ENCODE assay signal across 22 mouse cellular contexts in the genomic region with DNA sequence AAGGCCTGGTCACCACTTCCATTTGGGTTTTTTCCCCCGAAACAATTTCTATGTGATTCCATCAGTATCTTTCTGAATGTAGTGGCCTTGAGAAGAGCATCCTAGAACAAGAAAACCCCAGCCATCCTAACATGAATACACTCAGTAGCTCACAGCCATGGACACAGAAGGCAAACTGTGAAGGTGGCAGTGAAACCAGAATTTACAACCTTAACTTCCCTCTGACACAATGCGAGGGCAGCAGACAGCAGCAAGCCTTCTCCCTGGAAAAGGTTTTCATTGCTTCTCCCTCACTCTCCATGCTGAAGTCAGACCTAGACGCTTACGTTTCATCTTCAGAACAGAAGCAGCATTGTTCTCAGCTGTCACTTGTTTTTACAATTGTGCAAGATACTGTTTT.
A peak's percentile ranks its signal among the peaks of the same experiment; 100 is the strongest.
DNase-seq lines count a peak whose midpoint lies in the region; ATAC-seq and TF ChIP-seq lines count a peak whose summit lies in the region.
"Had no signal": no experiment of that assay in that cellular context is flagged by ENCODE, and none has a peak within 500 bp of the region (broad histone marks: within the 10 kb centered on the region; RNA-seq: fewer than 3 reads in every experiment).

No protein-coding gene starts in this region.

- no peaks in the 10 kb centered on the region for H3K27me3 ChIP-seq in forebrain, embryonic 15.5 days
- H3K27me3 ChIP-seq in forebrain, embryonic 12.5 days: no peaks in the 10 kb centered on the region
- H3K27me3 ChIP-seq in hindbrain, embryonic 12.5 days: no peaks in the 10 kb centered on the region
- no peaks in the 10 kb centered on the region for H3K27me3 ChIP-seq in hindbrain, postnatal 0 days (ENCODE audit: insufficient read depth, low read length)
- no peaks in the 10 kb centered on the region for H3K27me3 ChIP-seq in embryonic facial prominence, embryonic 10.5 days (replicated peaks; ENCODE audit: low read depth, poor library complexity, severe bottlenecking)
- H3K27me3 ChIP-seq: limb, embryonic 15.5 days; liver, embryonic 15.5 days; stomach, embryonic 15.5 days had no signal

- no peak for ATAC-seq in forebrain, embryonic 15.5 days (replicated peaks)
- no peak for ATAC-seq in forebrain, embryonic 12.5 days (ENCODE audit: low FRiP score)
- ATAC-seq in hindbrain, embryonic 12.5 days (ENCODE audit: low FRiP score): no peak
- ATAC-seq in hindbrain, postnatal 0 days: no peak
- ATAC-seq in megakaryocyte, adult 5-6 weeks (ENCODE audit: poor library complexity, severe bottlenecking): 0 out of 2 replicates have a peak, but pooled peaks have one; percentile 3

- TF ChIP-seq CTCF in hindbrain, postnatal 0 days (IDR thresholded peaks at IDR 0.05; ENCODE audit: low read depth): no peak

- H3K4me1 ChIP-seq in forebrain, embryonic 15.5 days: peaks cover 34% of the 10 kb centered on the region
- peaks cover 24% of the 10 kb centered on the region for H3K4me1 ChIP-seq in forebrain, embryonic 12.5 days
- peaks cover 20% of the 10 kb centered on the region for H3K4me1 ChIP-seq in hindbrain, embryonic 12.5 days
- H3K4me1 ChIP-seq in hindbrain, postnatal 0 days (ENCODE audit: insufficient read depth, low read length): no peaks in the 10 kb centered on the region
- peaks cover 51% of the 10 kb centered on the region for H3K4me1 ChIP-seq in embryonic facial prominence, embryonic 10.5 days

- H3K36me3 ChIP-seq in forebrain, embryonic 15.5 days: no peaks in the 10 kb centered on the region
- H3K36me3 ChIP-seq in forebrain, embryonic 12.5 days (replicated peaks): no peaks in the 10 kb centered on the region
- no peaks in the 10 kb centered on the region for H3K36me3 ChIP-seq in hindbrain, embryonic 12.5 days
- H3K36me3 ChIP-seq in hindbrain, postnatal 0 days (ENCODE audit: insufficient read depth, low read length): no peaks in the 10 kb centered on the region
- H3K36me3 ChIP-seq in embryonic facial prominence, embryonic 10.5 days (replicated peaks): no peaks in the 10 kb centered on the region
- H3K36me3 ChIP-seq: limb, embryonic 15.5 days; liver, embryonic 15.5 days; stomach, embryonic 15.5 days had no signal

- H3K4me2 ChIP-seq in forebrain, embryonic 15.5 days (replicated peaks): no peak overlapping the region
- H3K4me2 ChIP-seq in forebrain, embryonic 12.5 days: no peak overlapping the region
- H3K4me2 ChIP-seq in hindbrain, embryonic 12.5 days (replicated peaks): no peak overlapping the region
- no peak overlapping the region for H3K4me2 ChIP-seq in hindbrain, postnatal 0 days (ENCODE audit: low read depth, low read length)
- H3K4me2 ChIP-seq: limb, embryonic 15.5 days; liver, embryonic 15.5 days; stomach, embryonic 15.5 days had no signal

- no peaks in the 10 kb centered on the region for H3K9me3 ChIP-seq in forebrain, embryonic 15.5 days
- H3K9me3 ChIP-seq in forebrain, embryonic 12.5 days: no peaks in the 10 kb centered on the region
- H3K9me3 ChIP-seq in hindbrain, embryonic 12.5 days (replicated peaks): no peaks in the 10 kb centered on the region
- no peaks in the 10 kb centered on the region for H3K9me3 ChIP-seq in hindbrain, postnatal 0 days (ENCODE audit: low read length)
- no peaks in the 10 kb centered on the region for H3K9me3 ChIP-seq in embryonic facial prominence, embryonic 10.5 days
- H3K9me3 ChIP-seq: limb, embryonic 15.5 days; liver, embryonic 15.5 days; stomach, embryonic 15.5 days had no signal

- no peak overlapping the region for H3K9ac ChIP-seq in forebrain, embryonic 15.5 days (replicated peaks)
- H3K9ac ChIP-seq in forebrain, embryonic 12.5 days: no peak overlapping the region
- no peak overlapping the region for H3K9ac ChIP-seq in hindbrain, embryonic 12.5 days
- H3K9ac ChIP-seq in hindbrain, postnatal 0 days (replicated peaks; ENCODE audit: low read length): no peak overlapping the region
- H3K9ac ChIP-seq: limb, embryonic 15.5 days; liver, embryonic 15.5 days; stomach, embryonic 15.5 days had no signal

- no peak overlapping the region for H3K4me3 ChIP-seq in forebrain, embryonic 15.5 days
- no peak overlapping the region for H3K4me3 ChIP-seq in forebrain, embryonic 12.5 days (replicated peaks)
- H3K4me3 ChIP-seq in hindbrain, embryonic 12.5 days: no peak overlapping the region
- no peak overlapping the region for H3K4me3 ChIP-seq in hindbrain, postnatal 0 days (ENCODE audit: low read length)
- no peak overlapping the region for H3K4me3 ChIP-seq in embryonic facial prominence, embryonic 10.5 days
- H3K4me3 ChIP-seq: erythroblast, embryonic 14.5 days; layer of hippocampus, adult 2 months; limb, embryonic 15.5 days; liver, embryonic 15.5 days; stomach, embryonic 15.5 days had no signal

- 0 out of 2 replicates have a peak overlapping the region, but pooled peaks have one; percentile 11 for H3K27ac ChIP-seq in forebrain, embryonic 15.5 days (replicated peaks)
- no peak overlapping the region for H3K27ac ChIP-seq in forebrain, embryonic 12.5 days
- H3K27ac ChIP-seq in hindbrain, embryonic 12.5 days: peak overlapping the region; percentile 24; the same call in 1 of the 2 replicates
- H3K27ac ChIP-seq in hindbrain, postnatal 0 days: no peak overlapping the region
- peak overlapping the region; percentile 61 for H3K27ac ChIP-seq in embryonic facial prominence, embryonic 10.5 days (replicated peaks)
- H3K27ac ChIP-seq: layer of hippocampus, adult 2 months; limb, embryonic 15.5 days; liver, embryonic 15.5 days; stomach, embryonic 15.5 days had no signal

- WGBS in forebrain, embryonic 15.5 days: 54% methylated on average over 4 of the region's 4 CpGs
- 62% methylated on average over 4 of the region's 4 CpGs for WGBS in forebrain, embryonic 12.5 days
- WGBS in hindbrain, embryonic 12.5 days: 61% methylated on average over 4 of the region's 4 CpGs
- WGBS in hindbrain, postnatal 0 days: 58% methylated on average over 4 of the region's 4 CpGs
- 58% methylated on average over 4 of the region's 4 CpGs for WGBS in embryonic facial prominence, embryonic 10.5 days

- no peak for DNase-seq in hindbrain, postnatal 0 days (ENCODE audit: low spot score)
- no peak for DNase-seq in embryonic facial prominence, embryonic 10.5 days (ENCODE audit: low spot score)
- DNase-seq in right cerebral cortex, postnatal 4 days: no peak
- DNase-seq: adrenal gland, postnatal 36 days; B cell, adult 2 months; cerebellum, adult 11-12 months; cerebellum, postnatal 14 days; gastrocnemius, postnatal 10 days; heart, postnatal 4 days; kidney, adult 2 months; kidney, postnatal 14 days; lung, postnatal 10 days; right cerebral cortex, postnatal 14 days had no signal

Comparison
In these comparisons a context has a peak if more than half of its experiments do, and no peak if none do; other contexts are left out.
1. H3K27ac ChIP-seq: peak in forebrain, embryonic 15.5 days (single experiment), hindbrain, embryonic 12.5 days (single experiment) and embryonic facial prominence, embryonic 10.5 days (single experiment); none in forebrain, embryonic 12.5 days (single experiment) and hindbrain, postnatal 0 days (single experiment).